Mouse (Mus musculus) E14TG2a.4 (cell line): Measurements from ENCODE around the gene Cacng4.

Experiments used
- CTCF ChIP-seq: conservative IDR thresholded peaks from 2 replicates; pipeline ENCODE4 v1.5.1; 2014; ENCODE audit warnings: low read length
- NANOG ChIP-seq: IDR thresholded peaks from 2 replicates; pipeline ENCODE4 v1.6.1; 2014; ENCODE audit warnings: borderline replicate concordance, low read length, mixed read lengths
- POU5F1 ChIP-seq: IDR thresholded peaks from 2 replicates; pipeline ENCODE4 v1.6.1; 2014; ENCODE audit warnings: low read length, borderline replicate concordance

- TF ChIP-seq CTCF (no peak), POU5F1 (no peak), NANOG (no peak)
These were observed 39.1 kb upstream of the Cacng4 start for GRCm38 (mm10) chr11:107833351-107834040.
